Mouse (Mus musculus) liver (tissue): ENCODE data around the gene Pigt.

Experiments used
- DNase-seq: peaks from one replicate; pipeline ENCODE4 v3.0.0-alpha.2; 2020; ENCODE audit warnings: mixed read lengths

The Pigt gene

GRCm38 (mm10) chr2:164496847-164497690, at the start of gene Pigt:
Gene Pigt (plus strand): TSS chr2:164497520.
- peak; percentile 88 for DNase-seq

GRCm38 (mm10) chr2:164448140-164448539, 49.2 kb upstream of the Pigt start:
- DNase-seq, result no peak

DNA sequence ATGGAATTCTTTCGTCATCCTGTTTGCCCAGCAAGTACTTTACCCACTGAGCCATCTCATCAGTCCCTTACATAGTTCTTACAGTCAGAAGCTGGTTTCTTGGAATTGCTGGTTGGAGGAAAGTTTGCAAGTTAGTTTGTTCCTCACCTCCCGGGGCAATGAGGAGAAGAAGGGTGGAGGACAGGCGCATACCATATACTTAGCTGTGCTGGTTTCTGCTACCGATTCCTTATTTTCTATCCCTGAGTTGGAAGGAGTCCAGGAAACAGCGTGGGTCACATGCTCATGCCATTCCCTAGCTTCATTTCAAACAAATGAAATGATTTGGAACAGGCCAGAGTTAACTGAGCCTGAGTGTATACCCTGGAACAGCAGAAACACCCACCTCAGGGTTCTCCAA, 48.4 kb upstream of the Pigt start:
- no peak for DNase-seq

- DNase-seq, result no peak
These were observed 47.8 kb upstream of the Pigt start for GRCm38 (mm10) chr2:164449341-164450042.

DNA sequence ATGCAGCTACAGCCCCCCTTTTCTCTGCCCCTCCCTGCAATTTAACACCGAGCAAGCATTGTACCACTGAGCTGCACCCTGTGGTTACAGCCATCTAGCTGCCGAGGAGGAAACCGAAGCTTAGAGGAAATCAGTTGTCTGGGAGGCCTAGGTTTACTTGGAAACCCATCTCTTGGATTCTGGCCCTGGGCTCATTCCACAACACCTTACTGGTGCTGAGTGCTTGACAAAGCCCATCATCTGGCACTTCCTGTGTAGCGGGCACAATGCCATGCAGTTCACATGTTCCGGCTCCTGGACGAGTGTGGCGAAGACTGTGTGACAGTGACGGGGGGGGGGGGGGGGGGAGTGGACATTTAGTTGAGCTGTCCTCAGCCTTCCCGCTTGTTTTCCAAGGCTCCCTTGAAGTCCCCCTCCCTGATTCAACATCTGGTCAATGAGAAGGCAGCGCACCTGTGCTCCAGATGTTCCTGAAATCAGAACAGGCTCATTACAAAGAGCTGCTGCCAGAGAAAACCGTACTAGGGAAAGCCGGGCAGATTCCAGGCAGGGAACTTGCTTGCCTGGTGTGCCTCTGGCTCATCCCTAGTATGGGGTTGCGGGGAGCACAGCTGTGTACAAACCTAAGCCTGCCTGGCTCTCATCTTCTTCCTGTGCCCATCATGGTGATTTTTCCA, 45.2 kb upstream of the Pigt start:
- no peak for DNase-seq

DNA sequence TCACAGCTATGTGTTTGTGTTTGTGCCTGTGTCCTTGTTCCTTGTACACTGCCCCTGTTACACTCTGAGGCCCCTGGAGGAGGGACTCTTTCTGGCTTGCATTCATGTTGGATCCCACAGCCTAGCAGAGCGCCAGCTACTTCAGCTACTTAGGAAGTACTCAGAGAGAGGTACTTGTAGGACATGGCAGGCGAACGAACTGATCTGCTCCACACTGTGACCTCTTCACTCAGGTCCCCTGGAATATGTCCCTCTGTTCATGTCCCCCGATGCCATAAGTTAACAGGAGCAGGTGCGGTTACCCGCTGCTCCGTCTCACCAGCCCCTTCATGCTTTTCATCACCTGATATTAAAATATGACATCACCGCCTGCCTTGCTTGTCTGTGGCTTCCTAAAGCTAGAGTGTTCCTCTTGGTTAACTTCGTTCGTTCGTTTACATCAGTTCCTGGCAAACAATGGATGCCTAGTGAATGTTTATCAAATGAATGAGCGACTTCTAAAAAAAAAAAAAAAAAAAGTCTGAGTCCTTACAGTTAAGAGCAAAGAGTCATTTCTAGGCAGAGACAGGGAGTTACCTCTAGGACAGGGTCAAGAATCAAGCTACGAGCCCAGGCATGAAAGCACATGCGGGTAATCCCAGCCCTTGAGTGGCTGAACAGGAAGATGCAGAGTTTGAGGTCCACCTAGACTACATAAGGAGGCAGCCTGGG, 44.1 kb upstream of the Pigt start:
- DNase-seq, result no peak

DNA sequence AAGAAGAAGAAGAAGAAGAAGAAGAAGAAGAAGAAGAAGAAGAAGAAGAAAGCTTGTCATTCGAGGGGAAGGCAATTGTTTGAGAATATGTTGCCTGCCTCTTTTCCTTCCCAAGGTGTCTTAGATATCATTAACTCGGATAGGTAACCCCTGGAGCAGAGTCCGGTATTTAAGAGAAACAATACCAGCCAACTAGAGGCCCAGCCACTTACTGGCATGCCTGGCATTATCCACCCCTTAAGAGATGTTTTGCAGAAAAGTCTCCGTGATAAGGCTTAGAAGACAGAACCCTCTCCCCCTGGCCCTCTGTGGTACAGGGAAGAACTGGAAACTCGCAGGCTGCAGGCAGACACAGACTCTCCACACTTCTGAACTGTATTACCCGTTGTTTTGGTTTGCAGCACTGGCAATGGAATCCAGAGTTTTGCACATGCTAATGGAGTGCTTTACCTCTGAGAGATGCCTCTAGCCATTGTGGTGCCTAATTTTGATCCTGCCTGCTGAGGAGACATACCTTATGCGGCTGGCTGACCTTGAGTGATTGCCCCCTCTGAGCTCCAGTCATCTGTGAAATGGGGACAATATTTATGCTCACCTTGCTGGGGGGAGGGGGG, 43.3 kb upstream of the Pigt start:
- no peak for DNase-seq

DNA sequence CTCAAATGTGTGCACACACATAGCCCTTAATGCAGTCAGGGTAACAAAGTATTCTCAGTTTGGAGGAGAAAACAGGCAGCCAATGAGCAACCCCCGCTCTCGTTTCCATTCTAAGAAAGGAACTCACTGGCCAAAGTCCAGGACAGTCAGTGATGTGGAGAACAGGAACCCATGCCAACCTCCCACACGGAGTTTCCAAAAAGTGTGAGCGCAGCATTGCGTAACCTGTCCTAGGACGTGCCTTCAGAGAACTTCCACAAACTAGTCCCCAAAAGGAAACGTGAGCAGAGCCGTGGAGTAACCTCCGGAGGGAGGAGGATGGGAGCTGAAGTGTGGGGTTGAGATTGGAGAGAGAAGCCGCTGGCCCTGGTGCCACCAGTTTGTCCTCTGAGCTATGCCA, 42.5 kb upstream of the Pigt start:
- peak; percentile 16 for DNase-seq

DNA sequence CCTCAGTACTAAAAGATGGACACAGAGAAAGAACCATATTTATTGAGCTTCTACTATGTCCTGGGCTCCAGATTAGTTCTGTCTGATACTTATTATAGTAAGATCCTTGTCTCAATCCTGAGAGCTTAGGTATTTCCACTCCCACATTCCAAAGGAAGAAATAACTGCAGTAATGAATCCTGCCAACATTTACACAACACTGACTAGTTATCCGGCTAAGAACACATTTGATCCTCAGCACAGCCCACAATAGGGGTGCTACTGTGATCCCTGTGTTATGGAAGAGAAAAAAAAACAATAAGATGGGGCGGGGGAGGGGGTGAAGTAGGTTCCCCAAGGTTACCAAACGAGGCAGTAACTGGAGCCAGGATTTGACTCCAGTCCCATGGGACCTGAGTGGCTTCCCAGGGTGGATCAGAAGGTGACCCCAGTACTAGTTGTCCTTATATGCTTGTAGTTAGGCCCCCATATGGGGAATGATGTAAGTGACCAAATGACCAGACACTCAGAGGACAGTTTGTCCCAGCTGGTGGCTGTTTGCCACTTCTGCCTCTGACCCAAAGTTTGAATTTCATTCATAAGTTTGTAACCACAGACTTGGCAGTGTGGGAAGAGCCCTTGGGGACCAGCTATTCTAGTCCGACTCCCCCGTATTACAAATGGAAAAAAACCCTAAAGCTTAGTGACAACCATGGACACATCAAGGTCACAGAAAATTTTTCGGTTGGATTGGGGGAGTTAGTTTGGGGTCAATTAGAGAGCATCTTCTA, 41.7 kb upstream of the Pigt start:
- DNase-seq, result no peak

- no peak for DNase-seq
These were observed 40.9 kb upstream of the Pigt start for GRCm38 (mm10) chr2:164456413-164456812.

DNA sequence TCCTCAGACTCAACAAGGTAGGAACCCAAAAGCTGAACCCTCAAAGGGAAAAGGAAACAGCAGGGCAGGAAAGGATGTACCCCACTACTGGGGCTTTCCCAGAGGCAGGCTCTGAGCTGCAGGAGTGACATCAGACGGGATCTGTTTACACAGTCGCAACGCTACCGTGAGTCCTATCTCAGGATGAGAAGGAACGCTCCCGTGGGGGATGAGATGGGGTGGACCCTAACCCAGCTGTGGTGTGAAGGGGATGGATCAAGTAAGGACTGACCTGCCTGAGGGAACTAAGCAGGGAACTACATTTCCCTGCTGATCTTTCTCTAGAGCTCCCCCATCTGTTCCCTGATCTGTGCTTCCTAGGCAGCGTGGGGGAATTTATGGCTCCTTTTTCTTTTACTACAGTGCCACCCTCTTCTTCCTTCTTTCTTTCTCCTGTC, 40.4 kb upstream of the Pigt start, which contains the start of gene Sys1:
TSS of gene Sys1 (plus strand) at position 101 of the 437 bp plus-strand sequence.
- DNase-seq, result no peak

DNA sequence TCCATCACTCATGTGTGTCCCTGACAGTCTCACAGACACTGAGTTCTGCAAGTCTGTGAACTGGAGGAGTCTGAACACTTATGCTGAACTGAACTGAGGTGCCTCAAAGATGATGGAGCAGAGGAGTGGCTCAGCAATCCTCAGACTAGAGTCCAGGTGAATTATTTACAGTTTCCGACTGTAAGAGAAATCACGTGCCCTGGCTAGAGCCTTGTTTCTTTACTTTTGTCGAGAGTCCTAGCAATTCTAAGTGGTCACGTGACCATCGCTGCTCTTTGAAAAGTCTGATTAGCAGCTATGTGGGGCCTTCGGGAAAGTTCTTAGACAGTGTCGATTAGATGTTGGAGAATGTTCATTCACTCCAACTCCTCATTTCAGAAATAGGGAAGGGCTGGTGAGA, 39.4 kb upstream of the Pigt start:
- DNase-seq, result no peak

GRCm38 (mm10) chr2:164458535-164458934, 38.8 kb upstream of the Pigt start:
- peak; percentile 35 for DNase-seq

GRCm38 (mm10) chr2:164460745-164461551, 36.4 kb upstream of the Pigt start, which contains the start of gene Gm20458:
Gene Gm20458 (plus strand): TSS chr2:164460967.
- DNase-seq, result peak; percentile 94

GRCm38 (mm10) chr2:164465161-164465560, 32.2 kb upstream of the Pigt start:
- no peak for DNase-seq

DNA sequence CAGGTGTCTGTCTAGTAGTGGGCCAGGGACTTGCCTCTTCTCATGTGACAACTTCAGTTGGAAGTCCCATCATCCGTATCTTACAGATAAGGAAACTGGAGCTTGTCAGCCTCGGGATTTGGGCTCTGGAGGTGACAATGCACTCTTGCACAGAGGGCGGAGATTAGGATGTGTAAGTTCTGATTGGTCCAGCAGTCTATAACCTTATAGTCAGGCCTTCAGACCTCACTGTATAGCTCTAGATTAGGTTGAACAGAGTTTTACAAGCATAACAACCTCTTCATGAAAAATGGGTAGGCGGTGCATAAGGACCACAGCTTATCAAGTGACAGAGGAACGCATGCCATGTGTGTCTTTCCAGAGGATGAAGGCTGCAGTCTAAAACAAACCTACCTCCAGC, 30.5 kb upstream of the Pigt start:
- no peak for DNase-seq

DNA sequence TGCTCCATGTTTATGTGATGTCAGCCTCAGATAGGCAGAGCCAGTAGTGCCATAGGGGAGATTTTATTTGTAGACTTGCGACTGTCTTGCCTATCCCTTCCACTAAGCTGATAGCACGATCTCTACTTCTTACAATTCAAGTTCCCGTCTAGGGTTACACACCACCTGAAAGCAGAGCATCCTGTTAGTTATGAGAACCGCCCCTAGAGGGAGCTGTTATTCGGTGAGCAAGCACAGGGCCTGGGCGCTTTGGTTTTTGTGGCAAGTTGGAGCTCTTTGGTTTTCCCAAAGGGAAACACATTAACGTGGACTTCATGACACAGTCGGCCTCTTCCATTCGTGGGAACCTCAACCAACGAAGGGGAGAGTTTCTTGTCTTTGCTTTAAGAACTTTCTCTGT, 27.1 kb upstream of the Pigt start:
- peak; percentile 55 for DNase-seq

DNA sequence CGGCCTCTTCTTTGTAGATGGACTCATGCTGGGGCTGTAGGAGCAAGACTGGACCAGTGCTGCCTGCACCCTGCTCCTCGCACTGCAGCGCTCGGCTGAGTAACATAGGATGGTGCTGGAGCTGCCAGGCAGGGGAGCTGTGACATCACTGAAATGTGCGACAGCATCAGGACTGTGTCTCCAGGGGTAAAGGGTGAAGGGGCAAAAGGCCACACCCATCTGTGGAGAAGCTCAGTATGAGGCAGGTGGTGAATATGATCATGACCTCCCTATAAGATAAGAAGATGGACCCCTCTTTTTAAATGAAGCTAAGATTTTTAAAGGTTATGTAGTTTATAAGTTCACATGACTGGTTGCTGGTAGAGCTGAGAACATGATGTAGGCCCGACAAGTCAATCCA, 23.7 kb upstream of the Pigt start, which contains the start of gene Trp53tg5:
TSS of gene Trp53tg5 (minus strand) at position 101 of the 400 bp plus-strand sequence.
- DNase-seq, result no peak

GRCm38 (mm10) chr2:164485681-164486257, 11.6 kb upstream of the Pigt start, which contains the start of gene Dbndd2:
Gene Dbndd2 (plus strand): TSS chr2:164486106.
- DNase-seq, result no peak
